Comparison of ENCODE assay signal across 42 mouse cellular contexts in the genomic region with DNA sequence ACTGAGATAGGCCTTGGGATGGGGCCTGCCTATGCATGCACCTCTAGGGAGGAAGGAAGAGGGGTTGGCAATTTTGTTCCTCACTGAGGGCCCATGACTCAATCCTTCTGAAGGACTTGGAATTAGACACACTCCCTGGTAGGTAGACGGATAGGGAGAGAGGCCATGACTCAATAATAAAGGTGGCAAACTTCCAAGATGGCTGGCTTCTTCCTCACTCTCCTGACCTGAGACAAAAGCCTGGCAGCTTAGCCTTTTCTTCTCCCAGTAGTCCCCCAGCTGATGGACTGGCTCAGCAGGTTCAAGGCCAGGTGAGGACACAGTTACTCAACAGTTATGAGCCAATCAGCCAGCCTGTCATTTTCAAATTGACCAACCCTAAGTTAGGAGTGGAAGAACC. TPM values are rescaled to one million over a fixed set of nuclear protein-coding genes. Genes with fewer than 3 reads are reported as not detected.
DNase-seq lines count a peak whose midpoint lies in the region; ATAC-seq lines count a peak whose summit lies in the region.
"Had no signal": no experiment of that assay in that cellular context is flagged by ENCODE, and none has a peak within 500 bp of the region (broad histone marks: within the 10 kb centered on the region; RNA-seq: fewer than 3 reads in every experiment).

No protein-coding gene starts in this region.

- H3K36me3 ChIP-seq in midbrain, embryonic 11.5 days (ENCODE audit: control insufficient read depth, insufficient read depth, low read length) = no peaks in the 10 kb centered on the region
- H3K36me3 ChIP-seq in midbrain, embryonic 14.5 days (ENCODE audit: control insufficient read depth, insufficient read depth, low read length) = no peaks in the 10 kb centered on the region
- no peaks in the 10 kb centered on the region for H3K36me3 ChIP-seq in stomach, embryonic 16.5 days (ENCODE audit: control insufficient read depth, insufficient read depth, low read length)
- no peaks in the 10 kb centered on the region for H3K36me3 ChIP-seq in kidney, embryonic 14.5 days (ENCODE audit: control insufficient read depth, insufficient read depth, low read length)
- H3K36me3 ChIP-seq: embryonic facial prominence, embryonic 12.5 days; forebrain, embryonic 10.5 days; forebrain, embryonic 15.5 days; heart, embryonic 10.5 days; heart, embryonic 15.5 days; hindbrain, embryonic 12.5 days; intestine, embryonic 15.5 days; kidney, embryonic 15.5 days; liver, embryonic 12.5 days; midbrain, embryonic 15.5 days had no signal

- no peaks in the 10 kb centered on the region for H3K27me3 ChIP-seq in midbrain, embryonic 11.5 days (ENCODE audit: control insufficient read depth, insufficient read depth, low read length)
- no peaks in the 10 kb centered on the region for H3K27me3 ChIP-seq in midbrain, embryonic 14.5 days (ENCODE audit: control insufficient read depth, insufficient read depth, low read length)
- H3K27me3 ChIP-seq in stomach, embryonic 16.5 days (ENCODE audit: control insufficient read depth, insufficient read depth, low read length) = no peaks in the 10 kb centered on the region
- H3K27me3 ChIP-seq in kidney, embryonic 14.5 days (ENCODE audit: control insufficient read depth, insufficient read depth, low read length) = no peaks in the 10 kb centered on the region
- H3K27me3 ChIP-seq: CH12.LX; embryonic facial prominence, embryonic 12.5 days; forebrain, embryonic 15.5 days; heart, embryonic 15.5 days; hindbrain, embryonic 12.5 days; intestine, embryonic 15.5 days; kidney, embryonic 15.5 days; liver, embryonic 12.5 days; midbrain, embryonic 15.5 days; Patski had no signal

- DNase-seq in midbrain, embryonic 11.5 days (ENCODE audit: low spot score, missing footprints) = peak; percentile 72
- no peak for DNase-seq in midbrain, embryonic 14.5 days
- peak; percentile 83 to 95 for DNase-seq in adrenal gland, adult (ENCODE audit: inconsistent age in 2 of 2, low spot score in 1 of 2)
- peak; percentile 41 for DNase-seq in adrenal gland, postnatal 25 days
- no peak for DNase-seq in urinary bladder, postnatal 14 days (ENCODE audit: low spot score)
- DNase-seq in frontal cortex, adult 2 months (ENCODE audit: extremely low spot score in 1 of 2, low spot score in 1 of 2) = no peak
- DNase-seq: B cell, adult 2 months; cerebellum, adult 11-12 months; cerebellum, adult 9-11 months; embryo, embryonic 11 days; gastrocnemius, postnatal 10 days; kidney, postnatal 36 days; left cerebral cortex, postnatal 4 days; liver, postnatal 0 days; thymus, postnatal 25 days had no signal

- H3K27ac ChIP-seq in midbrain, embryonic 11.5 days (ENCODE audit: low read depth, low read length) = no peak overlapping the region
- no peak overlapping the region for H3K27ac ChIP-seq in midbrain, embryonic 14.5 days (replicated peaks; ENCODE audit: low read depth, low read length)
- H3K27ac ChIP-seq in stomach, embryonic 16.5 days (ENCODE audit: low read length) = no peak overlapping the region
- no peak overlapping the region; the same call in 1 of the 2 replicates for H3K27ac ChIP-seq in kidney, embryonic 14.5 days (ENCODE audit: low read depth, low read length)
- H3K27ac ChIP-seq: embryonic facial prominence, embryonic 12.5 days; forebrain, embryonic 10.5 days; forebrain, embryonic 15.5 days; heart, embryonic 10.5 days; heart, embryonic 15.5 days; hindbrain, embryonic 12.5 days; hindbrain, postnatal 0 days; intestine, embryonic 15.5 days; kidney, embryonic 15.5 days; layer of hippocampus, adult 2 months; liver, embryonic 12.5 days; macrophage; midbrain, embryonic 15.5 days had no signal

- H3K9ac ChIP-seq in midbrain, embryonic 11.5 days (ENCODE audit: low read length) = no peak overlapping the region
- H3K9ac ChIP-seq in midbrain, embryonic 14.5 days (replicated peaks; ENCODE audit: low read length) = no peak overlapping the region
- H3K9ac ChIP-seq in stomach, embryonic 16.5 days (ENCODE audit: low read length) = no peak overlapping the region
- no peak overlapping the region for H3K9ac ChIP-seq in kidney, embryonic 14.5 days (ENCODE audit: low read depth, low read length)
- H3K9ac ChIP-seq: embryonic facial prominence, embryonic 12.5 days; forebrain, embryonic 15.5 days; heart, embryonic 15.5 days; hindbrain, embryonic 12.5 days; intestine, embryonic 15.5 days; kidney, embryonic 15.5 days; liver, embryonic 12.5 days; liver, postnatal 0 days; midbrain, embryonic 15.5 days had no signal

- no peak overlapping the region for H3K4me3 ChIP-seq in midbrain, embryonic 11.5 days (ENCODE audit: low read depth, low read length)
- no peak overlapping the region for H3K4me3 ChIP-seq in midbrain, embryonic 14.5 days (replicated peaks; ENCODE audit: low read depth, low read length)
- H3K4me3 ChIP-seq in stomach, embryonic 16.5 days (replicated peaks; ENCODE audit: low read length) = no peak overlapping the region
- H3K4me3 ChIP-seq in kidney, embryonic 14.5 days (ENCODE audit: low read length) = no peak overlapping the region
- H3K4me3 ChIP-seq: embryonic facial prominence, embryonic 12.5 days; forebrain, embryonic 10.5 days; forebrain, embryonic 15.5 days; heart, embryonic 10.5 days; heart, embryonic 15.5 days; hindbrain, embryonic 12.5 days; intestine, embryonic 15.5 days; kidney, embryonic 15.5 days; layer of hippocampus, adult 2 months; liver, embryonic 12.5 days; midbrain, embryonic 15.5 days had no signal

- ATAC-seq in midbrain, embryonic 11.5 days (ENCODE audit: low FRiP score) = no peak
- no peak for ATAC-seq in midbrain, embryonic 14.5 days (ENCODE audit: low FRiP score, low TSS enrichment)
- 0 out of 2 replicates have a peak, but pooled peaks have one; percentile 37 for ATAC-seq in stomach, embryonic 16.5 days (ENCODE audit: insufficient read depth, low FRiP score)
- no peak for ATAC-seq in kidney, embryonic 14.5 days (ENCODE audit: low FRiP score, low TSS enrichment)
- ATAC-seq: forebrain, embryonic 15.5 days; hindbrain, postnatal 0 days; intestine, embryonic 15.5 days; liver, embryonic 12.5 days; liver, postnatal 0 days; midbrain, embryonic 15.5 days; Patski had no signal

- H3K4me1 ChIP-seq in midbrain, embryonic 11.5 days (ENCODE audit: control insufficient read depth, insufficient read depth, low read length) = no peaks in the 10 kb centered on the region
- H3K4me1 ChIP-seq in midbrain, embryonic 14.5 days (ENCODE audit: control insufficient read depth, insufficient read depth, low read length) = no peaks in the 10 kb centered on the region
- H3K4me1 ChIP-seq in stomach, embryonic 16.5 days (ENCODE audit: control insufficient read depth, insufficient read depth, low read length) = no peaks in the 10 kb centered on the region
- H3K4me1 ChIP-seq in kidney, embryonic 14.5 days (ENCODE audit: control insufficient read depth, insufficient read depth, low read length) = no peaks in the 10 kb centered on the region
- H3K4me1 ChIP-seq: embryonic facial prominence, embryonic 12.5 days; forebrain, embryonic 10.5 days; forebrain, embryonic 15.5 days; heart, embryonic 10.5 days; heart, embryonic 15.5 days; hindbrain, embryonic 12.5 days; intestine, embryonic 15.5 days; liver, embryonic 12.5 days; midbrain, embryonic 15.5 days had no signal

- H3K9me3 ChIP-seq in midbrain, embryonic 11.5 days (ENCODE audit: control insufficient read depth, low read length) = no peaks in the 10 kb centered on the region
- H3K9me3 ChIP-seq in midbrain, embryonic 14.5 days (ENCODE audit: control insufficient read depth, low read length) = no peaks in the 10 kb centered on the region
- no peaks in the 10 kb centered on the region for H3K9me3 ChIP-seq in stomach, embryonic 16.5 days (replicated peaks; ENCODE audit: control insufficient read depth, low read length)
- no peaks in the 10 kb centered on the region for H3K9me3 ChIP-seq in kidney, embryonic 14.5 days (ENCODE audit: control insufficient read depth, low read length)
- H3K9me3 ChIP-seq: embryonic facial prominence, embryonic 12.5 days; forebrain, embryonic 10.5 days; forebrain, embryonic 15.5 days; heart, embryonic 10.5 days; heart, embryonic 15.5 days; hindbrain, embryonic 12.5 days; intestine, embryonic 15.5 days; kidney, embryonic 15.5 days; liver, embryonic 12.5 days; midbrain, embryonic 15.5 days had no signal

- WGBS in midbrain, embryonic 11.5 days = 74% methylated on average over 1 of the region's 1 CpGs
- 81% methylated on average over 1 of the region's 1 CpGs for WGBS in midbrain, embryonic 14.5 days
- 50% methylated on average over 1 of the region's 1 CpGs for WGBS in stomach, embryonic 16.5 days
- WGBS in kidney, embryonic 14.5 days = 83% methylated on average over 1 of the region's 1 CpGs

- H3K4me2 ChIP-seq in midbrain, embryonic 11.5 days = no peak overlapping the region
- H3K4me2 ChIP-seq in midbrain, embryonic 14.5 days (ENCODE audit: low read length) = no peak overlapping the region
- H3K4me2 ChIP-seq in stomach, embryonic 16.5 days (ENCODE audit: low read depth, low read length) = no peak overlapping the region
- H3K4me2 ChIP-seq in kidney, embryonic 14.5 days (replicated peaks; ENCODE audit: low read depth, low read length) = no peak overlapping the region
- H3K4me2 ChIP-seq: embryonic facial prominence, embryonic 12.5 days; forebrain, embryonic 15.5 days; heart, embryonic 15.5 days; hindbrain, embryonic 12.5 days; intestine, embryonic 15.5 days; kidney, embryonic 15.5 days; liver, embryonic 12.5 days; midbrain, embryonic 15.5 days had no signal

RNA-seq across cellular contexts. Expression of a gene that starts 5.2 kb away (rescaled TPM):
- not detected in 2 replicates for polyA plus RNA-seq in midbrain, embryonic 11.5 days (2014; fragmentation: Nextera tagmentation; extraction: Ambion mirVana)
- polyA plus RNA-seq in midbrain, embryonic 14.5 days (2014; fragmentation: Nextera tagmentation; extraction: Ambion mirVana) = not detected in 2 replicates
- total RNA-seq in adrenal gland, postnatal 25 days (2021) = not detected in 2 replicates
- not detected in 2 replicates for polyA plus RNA-seq in stomach, embryonic 16.5 days (2015; fragmentation: Nextera tagmentation; extraction: Ambion mirVana)
- polyA plus RNA-seq in kidney, embryonic 14.5 days (2014; fragmentation: Nextera tagmentation; extraction: Ambion mirVana) = not detected in 2 replicates
- not detected in 2 replicates for polyA plus RNA-seq in frontal cortex, adult 2 months (2012; rRNA removed)
- total RNA-seq: CH12.LX; gastrocnemius, postnatal 10 days; granulocyte monocyte progenitor cell, adult 5-6 weeks; heart, postnatal 25 days; hindbrain, postnatal 0 days; layer of hippocampus, adult 2 months; layer of hippocampus, postnatal 14 days; left cerebral cortex, adult 8-10 months; left cerebral cortex, postnatal 4 days; megakaryocyte-erythroid progenitor cell, adult 5-6 weeks; neutrophil, adult 5-6 weeks had no signal
- polyA plus RNA-seq: embryonic facial prominence, embryonic 12.5 days; forebrain, embryonic 10.5 days; forebrain, embryonic 15.5 days; heart, embryonic 10.5 days; heart, embryonic 15.5 days; hindbrain, embryonic 12.5 days; hindbrain, postnatal 0 days; intestine, embryonic 15.5 days; limb, embryonic 14.5 days; liver, embryonic 12.5 days; liver, postnatal 0 days; lung, embryonic 16.5 days; macrophage; midbrain, embryonic 15.5 days; neural tube, embryonic 11.5 days had no signal

RNA-seq across cellular contexts. Expression of a gene that starts 18.8 kb away (rescaled TPM):
- not detected in 2 replicates for polyA plus RNA-seq in midbrain, embryonic 11.5 days (2014; fragmentation: Nextera tagmentation; extraction: Ambion mirVana)
- polyA plus RNA-seq in midbrain, embryonic 14.5 days (2014; fragmentation: Nextera tagmentation; extraction: Ambion mirVana) = not detected in 2 replicates
- total RNA-seq in adrenal gland, postnatal 25 days (2021) = not detected in 2 replicates
- polyA plus RNA-seq in stomach, embryonic 16.5 days (2015; fragmentation: Nextera tagmentation; extraction: Ambion mirVana) = not detected in 2 replicates
- not detected in 2 replicates for polyA plus RNA-seq in kidney, embryonic 14.5 days (2014; fragmentation: Nextera tagmentation; extraction: Ambion mirVana)
- polyA plus RNA-seq in frontal cortex, adult 2 months (2012; rRNA removed) = not detected in 2 replicates
- total RNA-seq: CH12.LX; ES-E14; gastrocnemius, postnatal 10 days; granulocyte monocyte progenitor cell, adult 5-6 weeks; heart, postnatal 25 days; hindbrain, postnatal 0 days; layer of hippocampus, adult 2 months; layer of hippocampus, postnatal 14 days; left cerebral cortex, adult 8-10 months; left cerebral cortex, postnatal 4 days; megakaryocyte-erythroid progenitor cell, adult 5-6 weeks; neutrophil, adult 5-6 weeks had no signal
- polyA plus RNA-seq: embryonic facial prominence, embryonic 12.5 days; forebrain, embryonic 10.5 days; forebrain, embryonic 15.5 days; heart, embryonic 10.5 days; heart, embryonic 15.5 days; hindbrain, embryonic 12.5 days; hindbrain, postnatal 0 days; intestine, embryonic 15.5 days; kidney, embryonic 15.5 days; limb, embryonic 14.5 days; liver, embryonic 12.5 days; liver, postnatal 0 days; lung, embryonic 16.5 days; macrophage; midbrain, embryonic 15.5 days; neural tube, embryonic 11.5 days; Patski had no signal

RNA-seq across cellular contexts. Expression of a gene that starts 27.0 kb away (rescaled TPM):
- 0.27 TPM in 1 of 2 replicates, not detected in the other for polyA plus RNA-seq in midbrain, embryonic 11.5 days (2014; fragmentation: Nextera tagmentation; extraction: Ambion mirVana)
- polyA plus RNA-seq in midbrain, embryonic 14.5 days (2014; fragmentation: Nextera tagmentation; extraction: Ambion mirVana) = not detected in 2 replicates
- 0.76 and 1.1 TPM in 2 replicates for total RNA-seq in adrenal gland, postnatal 25 days (2021)
- 0.40 TPM in 1 of 2 replicates, not detected in the other for polyA plus RNA-seq in stomach, embryonic 16.5 days (2015; fragmentation: Nextera tagmentation; extraction: Ambion mirVana)
- polyA plus RNA-seq in kidney, embryonic 14.5 days (2014; fragmentation: Nextera tagmentation; extraction: Ambion mirVana) = not detected in 2 replicates
- polyA plus RNA-seq in frontal cortex, adult 2 months (2012; rRNA removed) = 0.28 and 1.0 TPM in 2 replicates
- total RNA-seq: ES-E14; granulocyte monocyte progenitor cell, adult 5-6 weeks had no signal
- polyA plus RNA-seq: embryonic facial prominence, embryonic 12.5 days; forebrain, embryonic 10.5 days; forebrain, embryonic 15.5 days; hindbrain, embryonic 12.5 days; limb, embryonic 14.5 days; liver, embryonic 12.5 days; neural tube, embryonic 11.5 days; Patski had no signal

RNA-seq across cellular contexts. Expression of a gene that starts 47.5 kb away (rescaled TPM):
- polyA plus RNA-seq in midbrain, embryonic 11.5 days (2014; fragmentation: Nextera tagmentation; extraction: Ambion mirVana) = not detected in 2 replicates
- not detected in 2 replicates for polyA plus RNA-seq in midbrain, embryonic 14.5 days (2014; fragmentation: Nextera tagmentation; extraction: Ambion mirVana)
- not detected in 2 replicates for total RNA-seq in adrenal gland, postnatal 25 days (2021)
- polyA plus RNA-seq in stomach, embryonic 16.5 days (2015; fragmentation: Nextera tagmentation; extraction: Ambion mirVana) = not detected in 2 replicates
- 0.28 and 0.44 TPM in 2 replicates for polyA plus RNA-seq in kidney, embryonic 14.5 days (2014; fragmentation: Nextera tagmentation; extraction: Ambion mirVana)
- polyA plus RNA-seq in frontal cortex, adult 2 months (2012; rRNA removed) = not detected in 2 replicates
- total RNA-seq: granulocyte monocyte progenitor cell, adult 5-6 weeks; heart, postnatal 25 days; layer of hippocampus, adult 2 months; layer of hippocampus, postnatal 14 days; left cerebral cortex, adult 8-10 months; left cerebral cortex, postnatal 4 days; megakaryocyte-erythroid progenitor cell, adult 5-6 weeks; neutrophil, adult 5-6 weeks had no signal
- polyA plus RNA-seq: forebrain, embryonic 10.5 days; forebrain, embryonic 15.5 days; heart, embryonic 15.5 days; hindbrain, embryonic 12.5 days; liver, embryonic 12.5 days; liver, postnatal 0 days; lung, embryonic 16.5 days; macrophage; midbrain, embryonic 15.5 days had no signal

Comparison
In these comparisons a context has a peak if more than half of its experiments do, and no peak if none do; other contexts are left out.
1. DNase-seq: peak in midbrain, embryonic 11.5 days (single experiment), adrenal gland, adult (2 of 2) and adrenal gland, postnatal 25 days (single experiment); none in midbrain, embryonic 14.5 days (single experiment), urinary bladder, postnatal 14 days (single experiment) and frontal cortex, adult 2 months (0 of 2).